In genomic region chr19:21146860-21147390, GRCm38 (mm10) we compare ENCODE assay signal across 23 mouse cellular contexts.
A peak's percentile ranks its signal among the peaks of the same experiment; 100 is the strongest.
DNase-seq lines count a peak whose midpoint lies in the region; ATAC-seq and TF ChIP-seq lines count a peak whose summit lies in the region.
"Had no signal": no experiment of that assay in that cellular context is flagged by ENCODE, and none has a peak within 500 bp of the region (broad histone marks: within the 10 kb centered on the region; RNA-seq: fewer than 3 reads in every experiment).

No protein-coding gene starts in this region.

- H3K79me2 ChIP-seq in liver, adult 2 months (ENCODE audit: control insufficient read depth, insufficient read depth, low read length) = no peaks in the 10 kb centered on the region

- no peak overlapping the region for H3K4me2 ChIP-seq in intestine, embryonic 15.5 days (replicated peaks)
- H3K4me2 ChIP-seq: heart, embryonic 11.5 days; hindbrain, embryonic 14.5 days had no signal

- TF ChIP-seq CTCF in liver, adult 2 months (IDR thresholded peaks at IDR 0.05; ENCODE audit: low read depth, low read length) = no peak
- TF ChIP-seq CTCF in small intestine, adult 2 months (IDR thresholded peaks at IDR 0.05; ENCODE audit: extremely low read depth, insufficient read length, insufficient replicate concordance, low read depth, low read length) = no peak

- peak; percentile 89 for DNase-seq in liver, adult 2 months (ENCODE audit: extremely low read depth, low read depth, low spot score)
- DNase-seq in liver (no peak), ES-CJ7 (ENCODE audit: low read depth, low spot score) (peak; percentile 13)
- no peak for DNase-seq in left cerebral cortex, postnatal 36 days (ENCODE audit: low spot score in 2 of 2)
- no peak for DNase-seq in adrenal gland, adult (ENCODE audit: inconsistent age in 2 of 2, low spot score in 1 of 2)
- DNase-seq: adrenal gland, postnatal 10 days; adrenal gland, postnatal 36 days; cerebellum, adult 18-20 months; cerebellum, adult 9-10 months; cerebellum, postnatal 14 days; forebrain, postnatal 0 days; gastrocnemius, adult 2 months; gastrocnemius, postnatal 14 days; heart, adult 11 months; heart, postnatal 4 days had no signal

- H3K9ac ChIP-seq in liver, adult 2 months (ENCODE audit: low read depth, low read length) = no peak overlapping the region
- no peak overlapping the region for H3K9ac ChIP-seq in intestine, embryonic 15.5 days
- H3K9ac ChIP-seq: forebrain, postnatal 0 days; hindbrain, embryonic 14.5 days had no signal

- no peaks in the 10 kb centered on the region for H3K36me3 ChIP-seq in liver, adult 2 months (ENCODE audit: control insufficient read depth, insufficient read depth, low read length)
- H3K36me3 ChIP-seq in intestine, embryonic 15.5 days = no peaks in the 10 kb centered on the region
- no peaks in the 10 kb centered on the region for H3K36me3 ChIP-seq in small intestine, adult 2 months (ENCODE audit: control insufficient read depth, insufficient read depth, low read length)
- H3K36me3 ChIP-seq: G1E had no signal

- H3K4me3 ChIP-seq in liver, adult 2 months (ENCODE audit: insufficient read depth, low read depth, low read length) = no peak overlapping the region
- no peak overlapping the region for H3K4me3 ChIP-seq in intestine, embryonic 15.5 days (replicated peaks)
- no peak overlapping the region for H3K4me3 ChIP-seq in small intestine, adult 2 months (ENCODE audit: low read depth, low read length)
- H3K4me3 ChIP-seq: gastrocnemius, adult 2 months had no signal

- peak; percentile 73 for ATAC-seq in intestine, embryonic 15.5 days
- no peak for ATAC-seq in megakaryocyte progenitor cell, adult 5-6 weeks (replicated peaks; ENCODE audit: poor library complexity)
- ATAC-seq: activated CD4-positive, CD25-positive, alpha-beta regulatory T cell, adult 4 months; forebrain, embryonic 14.5 days; forebrain, postnatal 0 days had no signal

- intact Hi-C loops in left cerebral cortex, postnatal 36 days (cut with DNase I) = no loop called here

- no peak overlapping the region for H3K27ac ChIP-seq in liver, adult 2 months (replicated peaks; ENCODE audit: insufficient read depth, low read depth, low read length)
- no peak overlapping the region for H3K27ac ChIP-seq in intestine, embryonic 15.5 days
- peak overlapping the region; percentile 47; the same call in 1 of the 2 replicates for H3K27ac ChIP-seq in small intestine, adult 2 months (ENCODE audit: insufficient read depth, low read depth, low read length)
- H3K27ac ChIP-seq: gastrocnemius, adult 2 months; hindbrain, embryonic 14.5 days had no signal

- H3K9me3 ChIP-seq in intestine, embryonic 15.5 days = no peaks in the 10 kb centered on the region
- H3K9me3 ChIP-seq: G1E had no signal

- no peak for TF ChIP-seq POLR2A in liver, adult 2 months (IDR thresholded peaks at IDR 0.05; ENCODE audit: extremely low read depth, insufficient read depth, low read length)
- TF ChIP-seq POLR2A in small intestine, adult 2 months (IDR thresholded peaks at IDR 0.05; ENCODE audit: low read depth, low read length) = no peak

- no peaks in the 10 kb centered on the region for H3K27me3 ChIP-seq in liver, adult 2 months (ENCODE audit: control insufficient read depth, insufficient read depth, low read length)
- H3K27me3 ChIP-seq in intestine, embryonic 15.5 days (replicated peaks) = no peaks in the 10 kb centered on the region
- no peaks in the 10 kb centered on the region for H3K27me3 ChIP-seq in small intestine, adult 2 months (ENCODE audit: control insufficient read depth, insufficient read depth, low read length)

- H3K4me1 ChIP-seq in liver, adult 2 months (ENCODE audit: control insufficient read depth, insufficient read depth, low read length) = peaks cover 13% of the 10 kb centered on the region
- no peaks in the 10 kb centered on the region for H3K4me1 ChIP-seq in intestine, embryonic 15.5 days (replicated peaks)
- H3K4me1 ChIP-seq in small intestine, adult 2 months (ENCODE audit: control insufficient read depth, insufficient read depth, insufficient read length, low read length) = peaks cover 6% of the 10 kb centered on the region; the same call in 1 of the 2 replicates

- 40% methylated on average over 4 of the region's 4 CpGs for WGBS in liver, adult 2 months
- 66% methylated on average over 4 of the region's 4 CpGs for WGBS in intestine, embryonic 15.5 days
- 27% methylated on average over 4 of the region's 4 CpGs for WGBS in small intestine, adult 2 months

Comparison
In these comparisons a context has a peak if more than half of its experiments do, and no peak if none do; other contexts are left out.
1. DNase-seq: peak in liver, adult 2 months (single experiment) and ES-CJ7 (single experiment); none in liver (single experiment), left cerebral cortex, postnatal 36 days (0 of 2) and adrenal gland, adult (0 of 2).